30 mouse cellular contexts compared by ENCODE assay signal in the genomic region with DNA sequence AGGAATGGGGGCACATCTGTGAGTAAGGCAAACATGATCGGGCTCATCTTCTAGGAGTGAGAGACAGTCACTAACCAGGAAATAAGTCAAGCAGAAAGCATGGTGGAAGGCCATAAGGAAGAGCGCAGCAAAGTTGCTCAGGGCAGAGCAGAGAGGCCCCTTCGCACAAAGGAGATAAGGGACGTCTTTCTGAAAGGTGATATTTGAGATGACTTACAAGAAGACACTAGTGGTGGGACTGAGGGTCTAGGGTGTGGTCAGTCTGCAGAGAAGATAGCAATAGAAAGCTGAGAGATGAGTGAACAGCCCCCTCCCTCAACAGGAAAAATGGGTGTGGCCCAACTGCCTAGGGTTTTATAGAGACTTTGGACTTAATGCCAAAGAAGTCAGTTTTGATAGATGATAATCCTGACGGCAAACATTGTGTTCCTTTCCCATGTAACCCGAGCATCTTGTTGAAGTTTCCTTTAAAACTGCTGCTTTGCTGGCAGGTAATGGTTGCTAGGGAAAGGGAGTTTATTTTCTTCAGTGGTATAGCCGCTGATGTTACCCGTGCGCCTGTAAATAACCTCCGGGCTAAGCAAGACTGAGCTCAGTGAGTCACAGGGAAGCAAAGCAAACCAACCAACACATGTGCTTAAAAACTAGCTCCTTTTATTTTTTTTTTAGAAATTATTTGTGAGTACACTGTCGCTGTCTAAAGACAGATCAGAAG. TPM values are rescaled to one million over a fixed set of nuclear protein-coding genes. Genes with fewer than 3 reads are reported as not detected.
A peak's percentile ranks its signal among the peaks of the same experiment; 100 is the strongest.
DNase-seq lines count a peak whose midpoint lies in the region; ATAC-seq lines count a peak whose summit lies in the region.
"Had no signal": no experiment of that assay in that cellular context is flagged by ENCODE, and none has a peak within 500 bp of the region (broad histone marks: within the 10 kb centered on the region; RNA-seq: fewer than 3 reads in every experiment).

No protein-coding gene starts in this region.

- no peaks in the 10 kb centered on the region for H3K4me1 ChIP-seq in embryonic facial prominence, embryonic 14.5 days (ENCODE audit: control insufficient read depth, insufficient read depth, low read length)
- no peaks in the 10 kb centered on the region for H3K4me1 ChIP-seq in embryonic facial prominence, embryonic 10.5 days
- no peaks in the 10 kb centered on the region for H3K4me1 ChIP-seq in intestine, embryonic 15.5 days (replicated peaks)
- H3K4me1 ChIP-seq in liver, embryonic 13.5 days (replicated peaks), result peaks cover 9% of the 10 kb centered on the region
- H3K4me1 ChIP-seq: embryonic facial prominence, embryonic 15.5 days; forebrain, embryonic 12.5 days; heart, embryonic 15.5 days; megakaryocyte, embryonic 14.5 days; midbrain, embryonic 13.5 days had no signal

- no peaks in the 10 kb centered on the region for H3K36me3 ChIP-seq in embryonic facial prominence, embryonic 14.5 days (ENCODE audit: control insufficient read depth, insufficient read depth, low read length)
- no peaks in the 10 kb centered on the region for H3K36me3 ChIP-seq in embryonic facial prominence, embryonic 10.5 days (replicated peaks)
- no peaks in the 10 kb centered on the region for H3K36me3 ChIP-seq in intestine, embryonic 15.5 days
- H3K36me3 ChIP-seq in liver, embryonic 13.5 days, result no peaks in the 10 kb centered on the region
- H3K36me3 ChIP-seq: embryonic facial prominence, embryonic 15.5 days; forebrain, embryonic 12.5 days; heart, embryonic 15.5 days; midbrain, embryonic 13.5 days had no signal

- peak; percentile 63 for ATAC-seq in embryonic facial prominence, embryonic 14.5 days (ENCODE audit: low read depth)
- peak; percentile 63; the same call in 1 of the 2 replicates for ATAC-seq in intestine, embryonic 15.5 days
- ATAC-seq in liver, embryonic 13.5 days (ENCODE audit: low read depth), result peak; percentile 84
- ATAC-seq in megakaryocyte-erythroid progenitor cell, adult 5-6 weeks (replicated peaks; ENCODE audit: low FRiP score, low TSS enrichment, poor library complexity, severe bottlenecking), result peak; percentile 81
- ATAC-seq: forebrain, postnatal 0 days; inflammation-experienced regulatory T-cells, adult 6 months; midbrain, embryonic 13.5 days had no signal

- H3K4me3 ChIP-seq in embryonic facial prominence, embryonic 14.5 days (ENCODE audit: low read depth, low read length), result no peak overlapping the region
- no peak overlapping the region for H3K4me3 ChIP-seq in embryonic facial prominence, embryonic 10.5 days
- H3K4me3 ChIP-seq in intestine, embryonic 15.5 days (replicated peaks), result no peak overlapping the region
- no peak overlapping the region for H3K4me3 ChIP-seq in liver, embryonic 13.5 days (replicated peaks)
- H3K4me3 ChIP-seq: embryonic facial prominence, embryonic 15.5 days; forebrain, embryonic 12.5 days; heart, embryonic 10.5 days; heart, embryonic 15.5 days; megakaryocyte, embryonic 14.5 days; midbrain, embryonic 13.5 days had no signal

- H3K4me2 ChIP-seq in embryonic facial prominence, embryonic 14.5 days (ENCODE audit: low read depth, low read length), result no peak overlapping the region
- no peak overlapping the region for H3K4me2 ChIP-seq in intestine, embryonic 15.5 days (replicated peaks)
- H3K4me2 ChIP-seq in liver, embryonic 13.5 days, result peak overlapping the region; percentile 18; the same call in 1 of the 2 replicates
- H3K4me2 ChIP-seq: embryonic facial prominence, embryonic 15.5 days; forebrain, embryonic 12.5 days; heart, embryonic 15.5 days; hindbrain, embryonic 14.5 days; midbrain, embryonic 13.5 days had no signal

- no peak overlapping the region for H3K27ac ChIP-seq in embryonic facial prominence, embryonic 14.5 days (replicated peaks; ENCODE audit: low read depth, low read length)
- no peak overlapping the region for H3K27ac ChIP-seq in embryonic facial prominence, embryonic 10.5 days (replicated peaks)
- H3K27ac ChIP-seq in intestine, embryonic 15.5 days, result no peak overlapping the region
- peak overlapping the region; percentile 15; the same call in 1 of the 2 replicates for H3K27ac ChIP-seq in liver, embryonic 13.5 days
- H3K27ac ChIP-seq: embryonic facial prominence, embryonic 15.5 days; forebrain, embryonic 12.5 days; heart, embryonic 10.5 days; heart, embryonic 15.5 days; hindbrain, embryonic 14.5 days; midbrain, embryonic 13.5 days had no signal

- peaks cover 17% of the 10 kb centered on the region for H3K9me3 ChIP-seq in embryonic facial prominence, embryonic 14.5 days (ENCODE audit: control insufficient read depth, low read length)
- peaks cover 20% of the 10 kb centered on the region; the same call in 1 of the 2 replicates for H3K9me3 ChIP-seq in embryonic facial prominence, embryonic 10.5 days
- no peaks in the 10 kb centered on the region for H3K9me3 ChIP-seq in intestine, embryonic 15.5 days
- no peaks in the 10 kb centered on the region; the same call in 1 of the 2 replicates for H3K9me3 ChIP-seq in liver, embryonic 13.5 days (replicated peaks)
- H3K9me3 ChIP-seq: embryonic facial prominence, embryonic 15.5 days; heart, embryonic 15.5 days had no signal

- peak; percentile 59 for DNase-seq in embryonic facial prominence, embryonic 14.5 days (ENCODE audit: low spot score)
- DNase-seq in embryonic facial prominence, embryonic 10.5 days (ENCODE audit: low spot score), result no peak
- peak; percentile 8 for DNase-seq in liver, embryonic 13.5 days
- DNase-seq in heart, postnatal 4 days, result no peak
- no peak for DNase-seq in natural killer cell, adult 2 months (ENCODE audit: low spot score in 2 of 2)
- DNase-seq in Muller cell, postnatal 12 days (ENCODE audit: inconsistent ontology term), result no peak
- DNase-seq: adrenal gland, postnatal 14 days; cerebellum, adult 18-20 months; cerebellum, postnatal 10 days; forebrain, postnatal 0 days; gastrocnemius, postnatal 10 days; heart, postnatal 36 days; kidney, adult 9 months; kidney, postnatal 10 days; lung, postnatal 36 days; right cerebral cortex, adult 18-20 months; right cerebral cortex, postnatal 4 days; thymus, adult 2 months; thymus, postnatal 36 days had no signal

- 74% methylated on average over 11 of the region's 11 CpGs for WGBS in embryonic facial prominence, embryonic 14.5 days
- 87% methylated on average over 11 of the region's 11 CpGs for WGBS in embryonic facial prominence, embryonic 10.5 days
- 61% methylated on average over 11 of the region's 11 CpGs for WGBS in intestine, embryonic 15.5 days
- WGBS in liver, embryonic 13.5 days (ENCODE audit: insufficient replicate concordance), result 49% methylated on average over 11 of the region's 11 CpGs

- no peaks in the 10 kb centered on the region for H3K27me3 ChIP-seq in embryonic facial prominence, embryonic 14.5 days (replicated peaks; ENCODE audit: control insufficient read depth, insufficient read depth, low read length)
- H3K27me3 ChIP-seq in embryonic facial prominence, embryonic 10.5 days (replicated peaks; ENCODE audit: low read depth, poor library complexity, severe bottlenecking), result no peaks in the 10 kb centered on the region
- H3K27me3 ChIP-seq in intestine, embryonic 15.5 days (replicated peaks), result no peaks in the 10 kb centered on the region
- no peaks in the 10 kb centered on the region for H3K27me3 ChIP-seq in liver, embryonic 13.5 days
- H3K27me3 ChIP-seq: CH12.LX; embryonic facial prominence, embryonic 15.5 days; forebrain, embryonic 12.5 days; heart, embryonic 15.5 days; midbrain, embryonic 13.5 days had no signal

- H3K9ac ChIP-seq in embryonic facial prominence, embryonic 14.5 days (ENCODE audit: low read depth, low read length), result no peak overlapping the region
- no peak overlapping the region for H3K9ac ChIP-seq in intestine, embryonic 15.5 days
- no peak overlapping the region for H3K9ac ChIP-seq in liver, embryonic 13.5 days
- H3K9ac ChIP-seq: embryonic facial prominence, embryonic 15.5 days; forebrain, embryonic 12.5 days; forebrain, postnatal 0 days; heart, embryonic 15.5 days; hindbrain, embryonic 14.5 days; midbrain, embryonic 13.5 days had no signal

RNA-seq across cellular contexts. Expression of a gene that starts 40.8 kb away (rescaled TPM):
- polyA plus RNA-seq in embryonic facial prominence, embryonic 14.5 days (2014; fragmentation: Nextera tagmentation; extraction: Ambion mirVana), result 83.1 and 89.7 TPM in 2 replicates
- polyA plus RNA-seq in embryonic facial prominence, embryonic 10.5 days (2016; fragmentation: Nextera tagmentation; extraction: Ambion mirVana), result 57.8 and 65.6 TPM in 2 replicates
- 84.1 and 88.8 TPM in 2 replicates for polyA plus RNA-seq in intestine, embryonic 15.5 days (2015; fragmentation: Nextera tagmentation; extraction: Ambion mirVana)
- polyA plus RNA-seq in liver, embryonic 13.5 days (2015; fragmentation: Nextera tagmentation; extraction: Ambion mirVana), result 39.3 and 40.7 TPM in 2 replicates
- total RNA-seq in megakaryocyte-erythroid progenitor cell, adult 5-6 weeks (2014; fragmentation: Nextera tagmentation), result 23.6 and 24.6 TPM in 2 replicates
- total RNA-seq in megakaryocyte-erythroid progenitor cell, adult 5-6 weeks (2017), result 50.7 and 115 TPM in 2 replicates
- total RNA-seq in heart, postnatal 4 days (2021), result 10 to 100 TPM; 78.7 to 82.8 TPM

Comparison
In these comparisons a context has a peak if more than half of its experiments do, and no peak if none do; other contexts are left out.
1. DNase-seq: peak in embryonic facial prominence, embryonic 14.5 days (single experiment) and liver, embryonic 13.5 days (single experiment); none in embryonic facial prominence, embryonic 10.5 days (single experiment), heart, postnatal 4 days (single experiment), natural killer cell, adult 2 months (0 of 2) and Muller cell, postnatal 12 days (single experiment).
2. Peak in every context shown above with its lines, with median percentiles within 50 percentile points of each other: ATAC-seq.